Mouse (Mus musculus) cerebellum, postnatal 36 days (tissue): ENCODE results near the gene Clec12b.

Experiments
- DNase-seq, 2 experiments: peaks; one replicate each; pipeline ENCODE4 v3.0.0; 2021 to 2022; ENCODE audit warnings: mixed read lengths in 2 of 2

Clec12b gene

GRCm38 (mm10) chr6:129385774-129386173 is at the start of gene Clec12b:
Gene Clec12b, minus strand, starts transcription at chr6:129385874.
- DNase-seq, result no peak

DNA sequence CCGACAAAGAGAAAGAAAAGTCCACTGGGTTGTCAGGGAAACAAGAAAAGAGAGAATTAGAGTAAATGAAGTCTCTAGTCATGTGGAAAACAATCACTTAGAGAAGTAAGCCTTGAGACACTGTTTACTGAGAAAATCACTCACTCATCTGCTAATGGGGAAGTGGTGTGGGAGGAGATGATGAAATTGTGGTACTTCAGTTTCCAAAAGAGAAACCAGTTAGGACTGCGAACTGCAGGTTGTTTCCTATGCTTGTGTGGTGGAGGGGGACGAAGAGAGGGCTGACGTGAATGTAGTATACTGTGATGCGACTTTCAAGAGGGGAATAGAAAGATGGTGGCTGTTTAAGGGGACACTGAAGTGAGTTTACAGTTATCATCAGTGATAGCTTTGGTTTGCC is 48.6 kb upstream of the Clec12b start:
- no peak for DNase-seq

DNA sequence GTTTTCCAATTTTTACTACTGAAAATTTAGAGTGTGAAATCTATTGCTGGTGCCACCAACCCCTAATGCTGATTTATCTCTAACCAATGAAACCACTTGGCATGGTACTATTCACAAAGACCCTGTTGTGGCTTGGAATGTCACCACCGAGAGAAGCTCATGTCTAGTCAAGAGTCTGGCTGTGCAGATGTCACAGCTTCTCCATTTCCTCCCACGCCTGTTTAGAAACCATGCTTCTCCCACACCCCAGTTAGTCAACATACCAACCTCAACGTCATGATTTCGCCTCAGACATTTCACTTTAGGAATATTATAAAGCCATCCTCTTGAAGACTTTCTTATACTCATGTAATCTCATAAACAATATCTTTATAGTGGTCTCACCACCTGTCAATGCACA is 41.6 kb upstream of the Clec12b start:
- no peak for DNase-seq

DNA sequence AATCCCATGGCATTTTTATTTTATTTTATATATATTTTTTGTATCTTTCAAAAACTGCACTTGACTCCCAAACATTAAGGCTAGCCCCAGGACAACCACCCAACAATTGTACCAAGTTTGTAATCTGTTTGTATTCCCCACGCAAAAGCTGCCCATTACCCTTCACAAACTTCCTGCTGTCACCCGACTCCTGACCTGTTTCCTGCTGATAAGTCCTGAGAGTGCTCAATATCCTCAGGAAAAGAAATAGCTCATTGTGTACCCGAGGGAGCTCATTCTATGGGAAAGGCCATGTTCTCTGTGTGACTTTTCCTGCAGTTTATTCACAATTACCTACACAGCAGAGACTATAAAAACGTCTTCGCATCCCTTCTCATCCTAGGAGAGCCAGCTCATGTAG is 40.1 kb upstream of the Clec12b start:
- DNase-seq, result no peak

DNA sequence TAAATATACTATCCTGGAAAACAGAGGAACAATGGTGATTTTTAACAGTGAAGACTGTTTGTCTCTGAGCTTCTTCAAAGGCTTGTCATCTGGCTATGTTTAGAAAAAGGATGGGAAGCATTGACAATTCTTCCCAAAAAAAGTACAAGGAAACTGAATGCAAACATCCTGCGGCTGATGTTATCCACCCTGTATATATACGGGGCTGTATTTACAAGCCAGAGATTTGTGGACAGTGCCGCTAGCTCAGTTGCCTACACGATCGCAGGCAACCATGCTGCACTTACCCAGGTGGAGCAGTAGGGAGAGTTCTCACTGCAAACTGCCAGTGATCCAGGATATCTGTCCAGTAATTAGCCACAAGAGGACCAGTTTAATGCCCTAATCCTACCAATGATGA is 39.5 kb upstream of the Clec12b start:
- DNase-seq, result no peak

- peak; percentile 48 to 69 for DNase-seq
Observed at GRCm38 (mm10) chr6:129423734-129424072, 38.0 kb upstream of the Clec12b start.

DNA sequence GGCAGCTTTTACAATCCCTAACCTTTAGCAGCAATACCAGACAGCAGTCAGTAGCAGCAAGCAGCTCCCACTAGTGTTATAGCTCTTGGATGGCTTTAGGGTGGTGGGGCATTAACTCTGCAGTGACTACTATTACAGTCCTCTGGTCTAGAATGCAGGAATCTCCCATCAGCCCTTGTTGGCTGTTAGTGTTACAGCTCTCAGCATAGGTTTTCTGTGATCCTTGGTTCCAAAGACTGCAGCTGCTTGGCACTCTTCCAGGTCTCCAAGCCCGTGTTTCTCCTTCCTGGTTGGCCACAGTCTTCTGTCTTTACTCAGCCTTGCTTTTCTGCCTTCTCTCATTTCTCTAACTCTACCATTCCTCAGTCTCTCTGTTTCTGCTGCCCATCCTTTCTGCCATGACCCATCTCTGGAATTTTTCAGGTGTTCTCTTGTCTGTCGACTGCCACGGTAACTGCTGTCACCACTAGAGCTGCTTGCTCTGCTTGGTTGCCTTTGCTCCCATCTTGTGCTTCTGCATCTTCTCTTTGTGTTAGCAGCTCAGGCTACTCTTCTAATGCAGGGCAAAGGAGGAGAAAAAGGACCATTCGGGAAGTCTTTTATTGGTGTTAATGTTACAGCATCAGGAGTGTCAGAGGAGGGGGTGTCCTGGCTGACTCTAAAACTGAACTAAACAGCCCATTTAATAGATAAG is 37.5 kb upstream of the Clec12b start:
- DNase-seq, result no peak

DNA sequence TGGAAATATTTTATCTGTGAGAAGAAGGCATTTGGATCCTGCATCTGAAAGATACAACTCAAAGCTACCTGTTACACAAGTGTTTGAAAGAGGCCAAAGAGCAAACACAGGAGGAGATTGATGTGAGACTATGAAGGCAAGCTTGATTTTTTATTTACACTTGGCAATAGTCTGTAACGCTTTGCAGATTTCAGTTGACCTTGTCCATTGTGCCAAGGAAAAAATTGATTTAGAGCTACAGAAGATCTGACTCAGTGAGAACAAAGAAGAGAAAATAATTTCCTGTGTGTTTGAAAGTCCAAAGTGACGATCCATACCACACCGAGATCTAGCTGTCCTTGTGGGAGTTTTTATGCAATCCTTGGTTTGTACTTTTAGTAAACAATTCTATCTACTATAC is 36.6 kb upstream of the Clec12b start:
- DNase-seq, result no peak

DNA sequence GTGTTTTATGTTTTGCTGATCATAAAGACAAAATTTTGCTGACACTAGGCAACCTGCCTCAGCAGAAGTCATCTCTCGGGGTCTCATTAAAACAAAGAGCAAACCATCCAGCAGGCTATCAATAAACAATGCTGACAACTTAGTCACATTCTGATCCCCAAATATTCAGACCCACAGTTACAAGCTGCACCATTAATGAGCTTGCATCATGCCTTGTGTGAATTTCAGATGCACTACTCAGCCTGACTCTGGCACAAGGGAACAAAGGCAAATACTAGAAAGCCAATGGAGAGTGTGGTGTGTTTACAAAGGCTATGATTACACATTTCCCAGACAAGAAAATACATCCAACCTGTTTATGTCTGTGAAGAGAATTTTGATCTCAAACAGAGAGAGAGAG is 28.5 kb upstream of the Clec12b start:
- DNase-seq, result no peak

DNA sequence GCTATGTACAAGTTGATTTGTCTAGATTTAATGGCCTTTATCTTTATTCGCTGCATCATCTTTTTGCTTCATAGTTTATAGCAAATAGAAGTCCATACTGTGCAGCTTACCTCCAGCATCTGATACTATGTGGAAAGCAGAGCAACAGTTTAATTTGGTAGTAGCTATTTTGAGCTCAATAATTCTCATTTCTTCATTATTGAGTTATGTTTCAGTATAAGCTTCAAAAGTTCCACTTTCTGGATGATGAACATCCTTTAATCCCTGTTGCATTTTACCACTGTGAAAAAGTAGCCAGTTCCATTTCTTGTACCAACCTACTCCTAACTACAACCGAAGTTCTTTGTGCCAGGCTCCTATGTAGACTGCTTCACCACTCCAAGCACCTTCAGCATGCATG is 22.9 kb upstream of the Clec12b start, which contains the start of gene Clec9a:
Gene Clec9a (plus strand): TSS at position 301 of the 400 bp plus-strand sequence.
- no peak for DNase-seq

DNA sequence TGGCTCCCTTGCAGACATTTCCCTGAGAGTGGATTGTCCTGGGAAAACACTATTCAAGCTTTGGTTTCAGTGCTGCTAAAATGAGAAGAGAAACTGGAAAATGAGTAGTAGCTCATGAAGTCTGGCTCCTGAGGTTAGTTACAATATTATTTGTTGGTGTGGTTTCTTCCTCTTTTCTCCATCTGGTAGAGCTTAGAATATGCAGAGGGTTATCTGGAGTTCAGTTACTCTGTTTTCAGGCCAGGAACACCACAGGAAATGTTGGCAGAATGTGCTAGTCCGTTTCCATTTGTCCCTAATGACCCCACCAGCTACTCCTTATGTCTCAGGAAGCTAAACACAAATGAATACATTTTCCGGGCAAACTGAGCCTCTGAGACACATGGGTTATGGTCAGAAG is 21.6 kb upstream of the Clec12b start:
- DNase-seq, result no peak

GRCm38 (mm10) chr6:129405999-129406398 is 20.3 kb upstream of the Clec12b start:
- DNase-seq, result no peak

GRCm38 (mm10) chr6:129403391-129403790 is 17.7 kb upstream of the Clec12b start:
- no peak for DNase-seq

GRCm38 (mm10) chr6:129402404-129402803 is 16.7 kb upstream of the Clec12b start:
- no peak for DNase-seq

DNA sequence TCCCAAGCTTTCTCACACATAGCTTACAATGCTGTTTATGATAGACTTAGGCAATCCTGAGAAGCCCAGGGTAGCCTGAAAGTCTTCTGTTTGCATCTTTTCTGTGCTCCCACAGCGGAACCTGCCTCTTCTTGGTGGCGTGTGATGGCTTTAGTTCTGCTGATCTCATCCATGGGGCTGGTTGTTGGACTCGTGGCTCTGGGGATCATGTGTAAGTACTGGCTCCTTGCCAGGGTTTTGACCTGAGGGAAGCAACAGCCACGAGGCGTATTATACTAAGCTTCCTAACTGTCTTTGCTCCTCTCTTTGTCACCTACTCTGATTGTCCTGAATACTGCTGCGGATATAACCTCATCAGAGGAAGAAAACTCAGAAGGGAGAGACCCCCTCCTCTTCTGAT is 14.3 kb upstream of the Clec12b start:
- DNase-seq, result no peak

GRCm38 (mm10) chr6:129396997-129397396 is 11.3 kb upstream of the Clec12b start, which contains the start of gene Clec1b:
Gene Clec1b, plus strand, starts transcription at chr6:129397297.
- DNase-seq, result no peak

DNA sequence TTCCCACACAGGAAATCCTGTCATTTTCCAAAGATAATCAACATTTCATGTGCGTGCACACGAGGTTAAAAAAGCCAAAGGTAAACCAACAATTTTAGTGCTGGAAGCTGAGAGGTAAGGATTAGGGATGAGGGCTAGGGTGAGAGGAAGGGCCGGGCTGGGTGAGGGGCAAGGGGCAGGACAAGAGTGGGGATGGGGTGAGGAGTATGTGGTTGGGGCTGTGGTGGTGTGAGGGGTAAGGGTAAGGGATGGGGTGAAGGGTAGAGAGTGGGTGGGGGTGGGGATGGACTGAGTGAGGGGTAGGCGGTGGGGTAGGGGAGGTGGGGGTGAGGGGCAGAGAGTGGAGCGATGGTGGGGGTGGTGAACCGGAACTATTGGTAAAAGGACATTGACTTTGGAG is 8.1 kb upstream of the Clec12b start:
- no peak for DNase-seq

DNA sequence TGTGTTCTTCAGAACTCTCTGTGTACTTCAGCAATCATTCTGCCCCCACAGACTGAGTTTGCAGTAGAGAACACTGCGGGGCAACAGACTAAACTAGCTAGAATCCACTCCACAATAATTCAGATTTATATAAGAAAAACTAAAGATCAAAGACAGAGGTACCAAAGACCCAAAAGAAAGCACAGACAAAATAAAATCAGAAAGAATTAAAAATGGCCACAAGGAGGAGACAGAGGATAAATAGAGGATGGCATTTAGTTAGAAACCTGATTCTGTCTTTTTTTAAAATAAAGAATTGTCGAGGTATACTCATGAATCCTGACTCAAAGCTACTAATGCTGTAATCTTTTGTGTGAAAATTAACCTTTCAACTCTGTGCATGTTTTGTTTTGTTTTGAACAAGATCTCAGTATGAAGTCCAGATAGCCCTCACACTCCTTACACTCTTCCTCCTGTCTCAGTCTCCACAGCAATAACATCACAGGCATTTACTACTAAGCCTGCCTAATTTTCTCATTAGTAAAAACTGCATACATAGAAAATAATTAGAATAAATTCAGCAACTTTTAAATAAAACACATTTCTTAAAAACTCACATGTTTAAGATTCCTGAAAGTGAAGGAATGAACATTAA is 7.5 kb upstream of the Clec12b start:
- no peak for DNase-seq

DNA sequence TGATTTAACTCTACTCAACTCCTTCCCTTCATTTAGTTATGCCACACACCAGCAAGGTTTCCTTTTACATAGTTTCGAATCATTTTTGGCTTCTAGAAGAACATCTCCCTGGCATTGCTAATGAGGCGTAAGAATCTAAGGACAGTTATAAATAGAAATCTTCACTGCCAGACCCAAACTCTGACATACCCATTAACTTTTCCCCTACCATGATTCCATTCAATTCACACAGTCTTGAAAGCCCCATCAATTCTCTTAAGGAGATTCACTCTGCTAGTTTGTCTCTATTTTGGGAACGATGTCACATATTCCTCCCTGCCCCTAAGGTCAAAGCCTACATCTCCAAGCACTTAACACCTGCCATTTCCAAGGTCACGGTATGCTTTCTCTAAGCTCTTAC is 674 bp downstream of the Clec12b start:
- DNase-seq, result no peak

GRCm38 (mm10) chr6:129383466-129383865 is 2.2 kb downstream of the Clec12b start:
- DNase-seq, result no peak

DNA sequence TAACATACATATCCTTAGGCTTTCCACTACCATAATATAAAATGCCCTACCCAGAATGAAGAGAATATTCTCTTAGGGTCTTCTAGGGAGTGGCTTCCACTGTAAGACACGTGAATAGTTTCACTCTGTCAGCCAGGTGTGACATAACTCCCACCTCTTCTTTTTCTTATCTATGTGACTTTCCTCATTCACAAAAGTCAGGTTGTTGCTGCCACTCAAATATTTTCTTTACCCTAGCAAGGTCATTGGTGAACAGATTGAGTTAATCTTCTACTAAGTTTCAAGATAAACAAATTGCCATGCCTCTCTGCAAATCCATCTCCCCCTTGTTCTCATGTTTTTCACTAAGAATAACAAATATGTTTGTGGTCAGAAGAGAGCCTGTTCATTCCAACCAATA is 3.9 kb downstream of the Clec12b start:
- DNase-seq, result no peak

GRCm38 (mm10) chr6:129380454-129380853 is 5.2 kb downstream of the Clec12b start:
- no peak for DNase-seq

DNA sequence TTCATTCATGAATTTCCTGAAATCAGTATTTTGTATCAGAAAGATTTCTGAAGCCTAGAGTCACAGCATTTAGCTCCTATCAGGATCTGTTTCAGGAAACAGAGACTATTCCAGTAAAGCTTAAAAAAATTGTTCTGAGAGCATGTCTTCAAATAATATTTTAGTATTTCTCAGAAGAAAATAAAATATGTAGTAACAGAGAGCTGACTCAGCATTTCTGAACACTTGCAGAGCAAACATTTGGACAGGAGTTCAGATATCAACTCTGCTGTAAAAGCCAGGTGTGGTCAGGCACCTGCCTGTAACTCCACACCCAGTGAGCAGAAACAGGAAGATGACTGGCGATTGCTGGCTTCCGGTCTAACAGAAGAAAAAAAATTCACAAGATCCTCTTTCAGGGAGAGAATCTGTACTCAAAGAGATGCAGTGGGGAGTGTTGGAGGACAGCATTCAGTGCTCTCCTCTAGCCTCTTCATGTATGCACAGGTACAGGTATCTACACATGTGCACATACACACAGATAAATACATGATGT is 10.7 kb downstream of the Clec12b start:
- DNase-seq, result no peak

- DNase-seq, result no peak
Observed at GRCm38 (mm10) chr6:129369374-129370132, 16.1 kb downstream of the Clec12b start.
